Mouse (Mus musculus) bone marrow, adult 2 months (tissue): ENCODE data around the gene Smc5.

ENCODE experiments used
- CTCF ChIP-seq: fragments of 200-500 bp; IDR thresholded peaks from 2 replicates; pipeline ENCODE4 v1.5.1; 2011; ENCODE audit warnings: low read length, control low read depth; ENCODE audit not compliant: control insufficient read depth, insufficient read depth
- POLR2A ChIP-seq: fragments of 200-500 bp; IDR thresholded peaks from 2 replicates; pipeline ENCODE4 v1.6.1; 2011; ENCODE audit warnings: low read depth, mild to moderate bottlenecking, control low read depth, low read length, borderline replicate concordance; ENCODE audit not compliant: control insufficient read depth

DNA sequence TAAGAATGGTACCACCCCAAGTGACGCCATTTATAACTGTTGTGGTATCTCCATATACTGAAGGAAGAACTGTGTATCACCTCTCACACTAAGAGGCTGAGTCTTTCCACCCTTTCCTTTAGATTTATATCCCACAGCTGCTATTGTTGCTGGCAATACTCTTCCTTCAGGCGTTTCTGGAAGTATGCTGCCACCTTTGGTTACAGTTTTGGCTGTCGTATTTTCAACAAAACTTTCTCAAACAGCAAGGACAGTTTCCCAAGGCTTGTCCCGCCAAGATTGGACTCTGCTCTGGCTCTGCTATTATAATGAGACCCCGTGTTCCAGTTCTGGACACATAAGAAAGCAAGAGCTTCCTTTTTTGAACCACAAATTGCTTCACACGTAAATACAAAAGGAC, 62.4 kb downstream of the Smc5 start:
- no peak for TF ChIP-seq POLR2A
- no peak for TF ChIP-seq CTCF
